Mouse (Mus musculus) neural tube, embryonic 12.5 days (tissue): ENCODE measurements around the gene Rad50. TPM values are rescaled to one million over a fixed set of nuclear protein-coding genes. Genes with fewer than 3 reads are reported as not detected.

Source experiments
- ATAC-seq: fragments of 200-750 bp; cut with Nextera tagmentation; 2 replicates; pipeline ENCODE4 v1.8.0; 2017; ENCODE audit warnings: low read depth, mild to moderate bottlenecking, moderate TSS enrichment, moderate library complexity; ENCODE audit not compliant: low FRiP score
- H3K27ac ChIP-seq: fragments of 300-500 bp; sonication (generic); 2 replicates; pipeline ENCODE4 v1.5.1; 2016
- H3K27me3 ChIP-seq: fragments of 300-500 bp; sonication (generic); replicated peaks from 2 replicates; pipeline ENCODE4 v1.6.1; 2016; ENCODE audit warnings: mild to moderate bottlenecking
- H3K36me3 ChIP-seq: fragments of 300-500 bp; sonication (generic); 2 replicates; pipeline ENCODE4 v1.6.1; 2016; ENCODE audit warnings: mild to moderate bottlenecking
- H3K4me1 ChIP-seq: fragments of 300-500 bp; sonication (generic); 2 replicates; pipeline ENCODE4 v1.6.1; 2016
- H3K4me2 ChIP-seq: fragments of 300-500 bp; sonication (generic); replicated peaks from 2 replicates; pipeline ENCODE4 v1.6.1; 2016; ENCODE audit warnings: mild to moderate bottlenecking
- H3K4me3 ChIP-seq: fragments of 300-500 bp; sonication (generic); 2 replicates; pipeline ENCODE4 v1.5.1; 2016
- H3K9ac ChIP-seq: fragments of 300-500 bp; sonication (generic); 2 replicates; pipeline ENCODE4 v1.6.1; 2016; ENCODE audit warnings: mild to moderate bottlenecking
- H3K9me3 ChIP-seq: fragments of 300-500 bp; sonication (generic); 2 replicates; pipeline ENCODE4 v1.6.1; 2016; ENCODE audit warnings: mild to moderate bottlenecking
- WGBS: fragments of 180-500 bp; shearing (Covaris S2); methylation state at CpG from one replicate; pipeline ENCODE4 v1.1.7; 2016; 5-methylcytosine and 5-hydroxymethylcytosine counted together
- polyA plus RNA-seq: library from polyadenylated mRNA; unstranded; fragments of >200 nt; fragmentation: Nextera tagmentation; extraction: Ambion mirVana; gene quantifications from 2 replicates; pipeline ENCODE4 v1.2.1, GENCODE M21; 2016

The Rad50 gene
- polyA plus RNA-seq, 1 experiment from 2014 or later: 18.2 TPM

GRCm38 (mm10) chr11:53734970-53735681 is 28.0 kb upstream of the Rad50 start:
- no peak overlapping the region for H3K4me3 ChIP-seq
- H3K27me3 ChIP-seq: no peaks in the 10 kb centered on the region
- H3K9ac ChIP-seq: no peak overlapping the region
- H3K27ac ChIP-seq: no peak overlapping the region
- 74% methylated on average over 18 of the region's 18 CpGs for WGBS
- H3K4me1 ChIP-seq: no peaks in the 10 kb centered on the region
- H3K9me3 ChIP-seq: no peaks in the 10 kb centered on the region
- no peak overlapping the region for H3K4me2 ChIP-seq
- no peaks in the 10 kb centered on the region for H3K36me3 ChIP-seq
- ATAC-seq: no peak

- H3K9ac ChIP-seq: no peak overlapping the region
- H3K27ac ChIP-seq: no peak overlapping the region
- ATAC-seq: no peak
- no peaks in the 10 kb centered on the region for H3K36me3 ChIP-seq
- H3K9me3 ChIP-seq: no peaks in the 10 kb centered on the region
- WGBS: 85% methylated on average over 2 of the region's 2 CpGs
- no peaks in the 10 kb centered on the region for H3K27me3 ChIP-seq
- H3K4me3 ChIP-seq: no peak overlapping the region
- no peaks in the 10 kb centered on the region for H3K4me1 ChIP-seq
- no peak overlapping the region for H3K4me2 ChIP-seq
These were observed 27.3 kb upstream of the Rad50 start for GRCm38 (mm10) chr11:53734431-53734830.

- ATAC-seq: no peak
- H3K4me2 ChIP-seq: no peak overlapping the region
- no peaks in the 10 kb centered on the region for H3K36me3 ChIP-seq
- no peaks in the 10 kb centered on the region for H3K27me3 ChIP-seq
- no peak overlapping the region for H3K9ac ChIP-seq
- no peak overlapping the region for H3K27ac ChIP-seq
- H3K4me1 ChIP-seq: no peaks in the 10 kb centered on the region
- no peak overlapping the region for H3K4me3 ChIP-seq
- 88% methylated on average over 7 of the region's 7 CpGs for WGBS
- no peaks in the 10 kb centered on the region for H3K9me3 ChIP-seq
These were observed 26.7 kb upstream of the Rad50 start for GRCm38 (mm10) chr11:53733824-53734223.

- H3K4me2 ChIP-seq: no peak overlapping the region
- no peaks in the 10 kb centered on the region for H3K4me1 ChIP-seq
- ATAC-seq: no peak
- no peaks in the 10 kb centered on the region for H3K9me3 ChIP-seq
- no peak overlapping the region for H3K9ac ChIP-seq
- H3K27me3 ChIP-seq: no peaks in the 10 kb centered on the region
- H3K27ac ChIP-seq: no peak overlapping the region
- 96% methylated on average over 8 of the region's 8 CpGs for WGBS
- H3K4me3 ChIP-seq: no peak overlapping the region
- no peaks in the 10 kb centered on the region for H3K36me3 ChIP-seq
These were observed 25.1 kb upstream of the Rad50 start for GRCm38 (mm10) chr11:53732244-53732643.

GRCm38 (mm10) chr11:53731457-53731856 is 24.3 kb upstream of the Rad50 start:
- no peaks in the 10 kb centered on the region for H3K9me3 ChIP-seq
- no peaks in the 10 kb centered on the region for H3K36me3 ChIP-seq
- no peaks in the 10 kb centered on the region for H3K27me3 ChIP-seq
- no peak for ATAC-seq
- no peaks in the 10 kb centered on the region for H3K4me1 ChIP-seq
- no peak overlapping the region for H3K4me3 ChIP-seq
- no peak overlapping the region for H3K9ac ChIP-seq
- 97% methylated on average over 7 of the region's 7 CpGs for WGBS
- no peak overlapping the region for H3K27ac ChIP-seq
- no peak overlapping the region for H3K4me2 ChIP-seq

DNA sequence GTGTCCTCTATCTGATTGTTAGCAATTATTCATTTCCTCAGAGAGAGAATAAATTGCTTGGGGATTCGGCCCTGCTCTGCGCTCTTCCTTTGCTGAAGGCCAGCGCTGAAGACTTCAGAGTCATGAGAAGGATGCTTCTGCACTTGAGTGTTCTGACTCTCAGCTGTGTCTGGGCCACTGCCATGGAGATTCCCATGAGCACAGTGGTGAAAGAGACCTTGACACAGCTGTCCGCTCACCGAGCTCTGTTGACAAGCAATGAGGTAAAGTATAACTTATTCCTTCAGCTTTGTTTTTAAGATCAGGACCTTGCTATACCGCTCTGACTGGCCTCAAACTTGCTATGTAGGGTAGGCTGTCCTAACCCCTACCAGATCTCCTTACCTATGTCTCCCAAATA is 13.6 kb upstream of the Rad50 start, which contains the start of gene Il5:
Gene Il5, plus strand, starts transcription at position 80 of the 400 bp plus-strand sequence.
- ATAC-seq: no peak
- 86% methylated on average over 6 of the region's 6 CpGs for WGBS
- Histone ChIP-seq H3K27me3 (no peaks in the 10 kb centered on the region), H3K4me3 (no peak within 1 kb of the TSS), H3K4me1 (no peaks in the 10 kb centered on the region), H3K36me3 (no peaks in the 10 kb centered on the region), H3K9ac (no peak within 1 kb of the TSS), H3K27ac (no peak within 1 kb of the TSS), H3K9me3 (no peaks in the 10 kb centered on the region), H3K4me2 (no peak within 1 kb of the TSS)

DNA sequence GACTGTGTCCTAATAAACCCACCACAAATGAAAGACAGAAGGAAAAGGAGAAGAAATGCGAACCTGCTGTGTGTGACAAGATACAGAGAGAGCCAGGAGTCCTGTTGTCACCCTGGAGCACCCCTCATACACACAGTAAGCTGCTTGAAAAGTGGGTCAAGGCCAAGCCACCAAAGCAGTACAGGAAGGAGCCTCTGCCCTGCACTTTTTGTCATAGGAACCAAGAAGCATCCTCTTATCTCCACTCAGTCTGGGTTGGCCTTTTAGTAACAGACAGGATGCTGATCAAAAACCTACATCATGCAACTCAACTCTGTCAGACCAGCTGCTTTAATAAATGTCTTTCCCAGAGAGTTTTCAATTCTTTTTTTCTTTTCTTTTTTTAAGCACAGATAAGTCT is 12.6 kb upstream of the Rad50 start:
- Histone ChIP-seq H3K36me3 (no peaks in the 10 kb centered on the region), H3K4me1 (no peaks in the 10 kb centered on the region), H3K4me3 (no peak overlapping the region), H3K9me3 (no peaks in the 10 kb centered on the region), H3K27me3 (no peaks in the 10 kb centered on the region), H3K4me2 (no peak overlapping the region), H3K9ac (no peak overlapping the region), H3K27ac (no peak overlapping the region)
- ATAC-seq: no peak
- WGBS: 87% methylated on average over 1 of the region's 1 CpGs

DNA sequence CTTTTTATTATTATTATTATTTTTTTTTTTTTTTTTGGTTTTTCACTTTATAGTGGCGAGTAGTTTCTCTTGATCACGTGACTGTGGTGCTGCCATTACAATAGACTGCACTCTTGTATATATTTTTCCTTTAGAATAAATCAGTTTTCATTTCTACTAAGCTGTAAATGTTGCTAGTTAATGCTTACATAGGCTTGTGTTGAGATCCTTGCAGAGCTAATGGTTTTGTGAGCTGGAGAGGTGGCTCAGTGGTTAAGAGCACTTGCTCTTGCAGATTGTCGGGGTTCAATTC is 545 bp upstream of the Rad50 start:
- Histone ChIP-seq H3K9ac (no peak overlapping the region), H3K4me1 (0 out of 2 replicates have a peak, but pooled peaks cover 8% of the 10 kb centered on the region), H3K36me3 (no peaks in the 10 kb centered on the region), H3K9me3 (no peaks in the 10 kb centered on the region), H3K27ac (no peak overlapping the region), H3K4me2 (peak overlapping the region; percentile 96), H3K27me3 (no peaks in the 10 kb centered on the region), H3K4me3 (no peak overlapping the region)
- ATAC-seq: no peak
- WGBS: 76% methylated on average over 3 of the region's 3 CpGs

DNA sequence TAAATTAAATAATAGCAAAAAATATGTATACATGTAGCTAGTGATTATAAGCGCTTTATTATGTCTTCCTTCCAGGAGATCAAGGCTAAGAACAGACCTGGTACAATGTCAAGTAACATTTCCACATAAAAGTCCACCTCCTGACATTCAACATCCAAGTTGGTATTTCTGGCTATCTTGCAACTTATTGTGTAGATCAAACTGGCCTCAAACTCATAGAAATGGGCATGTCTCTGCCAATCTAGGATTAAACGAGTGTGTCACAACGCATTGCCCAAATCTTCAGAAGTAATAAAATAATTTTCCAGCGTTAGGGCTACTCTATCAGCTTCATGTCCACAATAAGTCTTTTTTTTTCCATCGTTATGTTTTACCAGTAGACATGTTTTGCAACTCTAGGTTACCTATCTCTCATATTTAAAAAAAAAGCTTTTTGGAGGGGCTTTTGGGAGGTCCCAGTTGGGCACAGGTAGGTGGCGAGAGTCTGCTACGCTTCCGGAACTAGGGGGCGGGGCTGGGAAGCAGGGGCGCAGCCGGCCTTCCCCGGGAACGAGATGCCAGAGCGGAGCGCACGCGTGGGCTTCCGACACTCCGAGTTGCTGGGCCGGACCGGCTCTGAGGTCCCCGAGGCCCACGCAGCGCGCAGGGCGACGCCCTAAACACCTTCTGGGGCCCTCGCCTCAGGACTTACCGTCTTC is 734 bp downstream of the Rad50 start:
- H3K4me2 ChIP-seq: peak overlapping the region; percentile 96
- H3K4me3 ChIP-seq: peak overlapping the region; percentile 68
- WGBS: 7% methylated on average over 29 of the region's 29 CpGs
- H3K4me1 ChIP-seq: 0 out of 2 replicates have a peak, but pooled peaks cover 8% of the 10 kb centered on the region
- peak; percentile 72 for ATAC-seq
- peak overlapping the region; percentile 69 for H3K9ac ChIP-seq
- H3K27me3 ChIP-seq: no peaks in the 10 kb centered on the region
- H3K36me3 ChIP-seq: no peaks in the 10 kb centered on the region
- no peaks in the 10 kb centered on the region for H3K9me3 ChIP-seq
- no peak overlapping the region for H3K27ac ChIP-seq

GRCm38 (mm10) chr11:53699351-53699750 is 7.8 kb downstream of the Rad50 start:
- Histone ChIP-seq H3K4me3 (no peak overlapping the region), H3K9ac (no peak overlapping the region), H3K4me1 (no peaks in the 10 kb centered on the region), H3K27me3 (no peaks in the 10 kb centered on the region), H3K27ac (no peak overlapping the region), H3K36me3 (0 out of 2 replicates have a peak, but pooled peaks cover 9% of the 10 kb centered on the region), H3K4me2 (no peak overlapping the region), H3K9me3 (no peaks in the 10 kb centered on the region)
- 88% methylated on average over 4 of the region's 4 CpGs for WGBS
- ATAC-seq: no peak

DNA sequence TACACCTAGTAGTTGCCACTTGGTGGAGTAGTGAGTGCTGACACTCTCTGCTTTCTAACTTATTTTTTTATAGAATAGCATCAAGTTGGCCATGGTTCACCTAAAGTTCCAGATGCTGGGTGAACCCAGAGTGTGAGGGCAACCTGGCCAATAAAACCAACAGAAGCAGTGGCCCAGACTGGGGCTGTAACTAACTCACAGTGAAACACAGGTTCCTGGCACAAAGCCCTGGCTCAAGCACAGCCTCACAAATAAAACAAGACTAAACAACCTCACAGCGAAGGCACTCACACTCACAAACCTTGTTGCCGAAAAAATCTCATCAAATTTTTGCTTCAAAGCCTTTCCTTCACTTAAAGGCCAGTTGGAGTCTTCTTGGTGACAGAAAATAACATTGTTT is 8.6 kb downstream of the Rad50 start:
- ATAC-seq: no peak
- Histone ChIP-seq H3K27me3 (no peaks in the 10 kb centered on the region), H3K36me3 (0 out of 2 replicates have a peak, but pooled peaks cover 9% of the 10 kb centered on the region), H3K27ac (no peak overlapping the region), H3K4me1 (no peaks in the 10 kb centered on the region), H3K9ac (no peak overlapping the region), H3K9me3 (no peaks in the 10 kb centered on the region), H3K4me3 (no peak overlapping the region), H3K4me2 (no peak overlapping the region)
- WGBS: 92% methylated on average over 2 of the region's 2 CpGs

GRCm38 (mm10) chr11:53691979-53692378 is 15.1 kb downstream of the Rad50 start:
- Histone ChIP-seq H3K36me3 (0 out of 2 replicates have a peak, but pooled peaks cover 1% of the 10 kb centered on the region), H3K4me1 (no peaks in the 10 kb centered on the region), H3K27me3 (no peaks in the 10 kb centered on the region), H3K4me3 (no peak overlapping the region), H3K9ac (no peak overlapping the region), H3K9me3 (no peaks in the 10 kb centered on the region), H3K27ac (no peak overlapping the region), H3K4me2 (no peak overlapping the region)
- no peak for ATAC-seq
- 65% methylated on average over 10 of the region's 10 CpGs for WGBS
